Mouse (Mus musculus) kidney, postnatal 36 days (tissue): ENCODE measurements around the gene Fgf14.
A peak's percentile ranks its signal among the peaks of the same experiment; 100 is the strongest.
"Not testable (repeated sequence)": the region's sequence is repeated elsewhere in the genome, so short reads cannot be mapped to it uniquely, and the experiment has no call there.

Experiments
- DNase-seq, 2 experiments: peaks; one replicate each; pipeline ENCODE4 v3.0.0; 2021 to 2022; ENCODE audit warnings: mixed read lengths in 2 of 2

The Fgf14 gene

DNA sequence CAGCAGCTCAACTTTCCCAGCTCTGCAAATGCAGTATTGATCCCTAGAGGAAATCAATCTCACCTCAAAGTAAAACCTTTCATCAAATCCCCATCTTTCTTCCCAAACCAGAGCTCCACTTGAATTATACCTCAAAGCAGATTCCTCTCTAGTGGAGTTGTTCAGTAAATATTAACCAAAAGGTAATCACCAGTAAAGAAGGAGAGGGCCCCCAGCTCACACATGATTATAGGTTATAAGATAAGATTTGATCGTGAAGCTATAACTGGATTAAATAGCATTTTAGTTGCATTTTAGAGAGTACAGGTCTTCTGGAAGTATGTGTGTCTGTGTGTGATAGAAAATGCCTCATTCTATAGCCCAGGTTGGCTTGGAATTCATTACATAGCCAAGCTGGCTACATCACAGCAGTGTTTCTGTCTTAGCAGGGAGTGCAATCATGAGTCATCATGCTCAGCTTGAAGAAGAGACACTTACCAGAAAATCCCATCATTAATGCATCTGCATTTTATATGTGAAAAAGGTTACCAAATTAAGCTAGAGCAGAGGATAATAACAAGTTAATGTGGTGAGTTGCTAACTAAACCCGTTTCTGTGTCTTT, 202.8 kb downstream of the Fgf14 start:
- DNase-seq: no peak

DNA sequence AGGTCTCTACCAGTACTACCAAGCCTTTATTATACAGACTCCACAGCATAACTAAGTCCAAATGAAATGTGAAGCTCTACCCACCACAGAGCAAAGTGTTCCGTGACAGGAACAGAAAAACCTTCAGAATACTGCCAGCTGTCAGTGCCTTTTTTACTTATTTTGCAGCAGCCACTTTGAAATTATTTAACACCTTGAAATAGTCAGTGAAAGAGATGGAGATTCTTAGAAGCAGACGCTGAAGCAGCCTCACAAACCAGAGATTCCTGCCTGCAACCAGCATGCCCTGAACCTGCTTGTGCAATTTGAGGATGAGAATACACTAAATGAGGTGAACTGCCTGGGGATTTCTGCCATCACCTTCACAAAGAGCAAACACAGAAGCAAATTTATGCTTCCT, 206.0 kb downstream of the Fgf14 start:
- no peak for DNase-seq

DNA sequence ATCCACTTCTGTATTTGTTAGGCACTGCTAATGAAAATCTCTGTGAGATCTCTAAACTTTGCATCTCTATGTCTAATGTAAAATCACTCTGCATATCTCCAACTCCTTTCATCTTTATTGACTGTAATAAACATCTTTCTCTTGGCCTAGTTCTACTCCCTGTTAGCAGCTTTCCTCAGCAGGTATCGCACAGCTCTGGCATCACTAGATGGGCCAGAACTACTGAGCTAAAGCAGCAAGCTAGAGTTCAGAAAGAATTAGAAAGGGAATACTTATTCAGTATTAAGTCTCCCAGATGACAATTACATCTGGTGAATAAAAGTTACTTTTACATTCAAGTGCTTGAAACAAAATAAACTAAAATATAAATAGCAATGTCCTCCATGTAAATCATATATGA, 221.8 kb downstream of the Fgf14 start:
- DNase-seq: no peak

DNA sequence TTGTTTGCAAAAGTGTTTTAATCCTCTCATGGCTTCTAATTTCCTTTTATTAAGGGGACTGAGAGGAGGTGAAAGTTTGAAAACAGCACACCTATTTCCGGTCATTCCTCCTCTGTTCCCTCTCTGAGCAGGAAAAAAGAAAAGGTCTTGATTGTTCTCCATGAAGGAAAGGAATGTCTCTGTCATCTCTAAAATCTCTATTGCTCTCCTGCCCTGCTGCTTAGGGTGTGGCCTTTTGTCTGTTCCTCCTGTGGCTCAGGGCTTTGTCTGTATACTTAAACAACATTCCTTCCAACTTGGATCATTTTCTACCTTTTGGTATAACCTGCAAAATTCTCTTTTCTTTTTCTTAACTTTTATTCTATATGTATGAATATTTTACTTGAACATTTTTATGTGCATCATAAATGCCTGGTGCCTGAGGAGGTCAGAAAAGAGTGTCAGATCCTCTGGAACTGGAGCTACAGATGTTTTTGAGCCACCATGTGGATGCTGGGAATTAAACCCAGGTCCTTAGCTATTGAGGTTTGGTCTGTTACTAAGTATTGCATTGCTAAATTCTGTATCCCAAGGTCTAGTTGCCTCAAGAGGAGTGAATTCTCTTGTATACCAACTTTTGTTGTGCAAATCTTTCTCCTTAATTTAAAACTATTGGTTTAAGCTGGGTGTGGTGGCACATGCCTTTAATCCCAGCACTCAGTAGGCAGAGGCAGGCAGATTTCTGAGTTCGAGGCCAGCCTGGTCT, 230.7 kb downstream of the Fgf14 start:
- no peak for DNase-seq

DNA sequence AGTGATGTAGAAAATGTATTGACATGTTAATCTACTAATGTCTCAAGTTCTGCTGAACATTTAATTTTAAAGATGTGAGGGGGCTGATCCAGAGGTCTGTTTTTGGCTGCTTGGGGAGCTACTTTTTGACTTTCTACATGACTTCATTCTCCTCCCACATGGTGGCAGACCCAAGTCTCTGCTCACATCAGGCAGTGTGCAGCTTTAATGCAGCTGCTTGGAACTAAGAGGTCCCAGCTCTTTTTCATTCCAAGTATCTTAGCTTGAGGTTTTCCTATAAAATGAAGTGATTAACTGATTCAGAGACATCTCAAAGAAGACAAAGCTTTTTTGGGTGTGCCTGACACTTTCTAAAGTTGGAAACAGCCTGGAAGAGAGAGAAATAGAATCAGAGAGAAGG, 232.1 kb downstream of the Fgf14 start:
- no peak for DNase-seq

DNA sequence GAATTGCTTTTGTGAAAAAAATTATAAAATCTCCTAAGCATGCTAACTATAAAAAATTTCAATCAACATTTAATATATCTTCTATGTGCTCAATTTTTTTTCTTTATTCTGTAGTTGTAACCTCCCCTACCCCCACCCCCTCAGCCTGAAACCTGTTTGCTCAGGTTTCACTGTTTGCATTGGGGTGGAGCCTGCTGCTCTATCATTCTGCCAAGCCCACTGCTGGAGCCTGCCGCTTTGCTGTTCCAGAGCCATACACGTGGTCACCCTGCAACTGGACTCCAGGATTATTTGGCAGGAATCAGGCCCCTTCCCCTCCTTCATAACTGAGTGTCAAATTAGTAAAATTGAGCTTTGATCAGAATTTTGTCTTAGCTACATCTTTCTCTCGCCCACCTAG, 237.6 kb downstream of the Fgf14 start:
- DNase-seq: not testable (repeated sequence)

DNA sequence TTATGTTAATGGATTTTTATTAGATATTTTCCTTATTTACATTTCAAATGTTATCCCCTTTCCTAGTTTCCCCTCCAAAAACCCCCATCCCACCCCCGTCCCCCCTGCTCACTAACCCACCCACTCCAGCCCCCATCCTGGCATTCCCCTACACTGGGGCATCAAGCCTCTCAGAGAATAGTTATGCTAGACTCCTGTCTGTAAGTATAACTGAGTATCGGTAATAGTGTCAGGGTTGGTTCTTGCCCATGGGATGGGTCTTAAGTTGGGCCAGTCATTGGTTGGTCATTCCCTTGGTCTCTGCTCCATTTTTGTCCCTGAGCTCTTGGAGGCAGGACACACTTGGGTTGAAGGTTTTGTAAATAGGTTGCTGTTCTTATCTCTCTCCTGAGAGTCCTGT, 265.0 kb downstream of the Fgf14 start:
- no peak for DNase-seq

DNA sequence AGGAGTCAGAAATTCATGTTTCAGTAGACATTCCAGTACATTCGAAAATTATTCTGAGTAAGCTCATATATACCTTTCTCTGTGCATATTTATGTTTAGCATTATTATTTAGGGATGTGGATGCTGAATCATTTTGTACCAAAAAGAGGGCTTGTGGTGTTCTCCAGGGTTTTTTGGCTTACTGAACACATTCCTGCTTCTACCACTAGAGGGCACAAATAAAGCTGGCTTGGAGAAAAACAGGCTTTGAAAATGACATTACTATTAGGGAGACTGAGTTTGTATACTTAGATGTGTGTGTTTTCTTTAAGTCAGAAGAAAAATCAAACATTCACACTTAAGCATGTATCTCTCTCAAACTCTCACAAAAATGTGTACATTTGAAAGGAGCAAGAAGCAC, 266.0 kb downstream of the Fgf14 start:
- DNase-seq: no peak

DNA sequence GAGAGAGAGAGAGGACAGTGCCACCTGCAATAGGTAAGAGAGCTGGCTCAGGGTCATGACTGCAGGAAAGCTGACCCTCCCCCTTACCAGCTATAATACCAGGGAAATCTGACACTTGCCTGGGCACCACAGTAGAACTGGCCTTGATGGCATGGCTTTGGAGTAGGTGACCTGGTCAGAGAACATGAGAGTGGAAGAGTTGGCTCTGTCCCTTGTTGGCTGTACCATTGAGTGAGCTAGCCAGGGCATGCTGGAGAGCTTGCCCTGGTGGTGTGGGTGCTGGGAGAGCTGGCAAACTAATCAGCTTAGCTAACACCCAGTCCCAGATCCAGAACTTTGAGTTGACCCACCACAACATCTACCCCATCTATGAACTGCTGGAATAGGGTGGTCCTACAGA, 348.5 kb downstream of the Fgf14 start:
- DNase-seq: no peak

DNA sequence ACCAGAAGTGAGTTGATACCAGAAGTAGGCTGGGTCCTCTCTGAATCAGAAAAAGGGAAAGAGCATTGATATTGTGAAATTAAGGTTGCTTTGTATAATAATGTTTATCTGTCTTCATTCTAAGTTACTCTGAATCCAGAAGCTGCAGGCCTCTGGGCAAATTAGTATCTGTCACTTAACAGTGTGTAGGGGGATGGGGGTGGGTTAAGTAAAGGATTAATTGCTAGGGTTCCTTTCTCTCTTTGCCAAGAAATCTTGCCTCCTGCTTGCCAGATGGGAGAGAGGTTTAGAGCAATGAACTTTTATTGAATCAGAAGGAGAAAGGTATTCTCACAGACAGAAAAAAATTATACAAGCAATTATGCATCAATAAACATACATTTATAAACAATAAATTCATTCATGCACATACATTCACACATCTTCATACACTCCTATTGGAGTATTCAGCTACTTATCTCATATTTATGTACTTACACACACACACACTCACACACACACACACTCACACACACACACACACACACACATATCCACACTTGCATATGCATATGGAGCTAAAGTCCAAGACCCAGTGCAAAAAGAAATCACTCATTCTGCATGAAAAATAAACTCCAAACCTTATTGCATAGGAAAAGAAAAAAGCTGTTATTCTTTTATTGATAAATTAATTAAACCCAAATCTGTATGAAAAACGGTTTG, 357.8 kb downstream of the Fgf14 start:
- DNase-seq: no peak

DNA sequence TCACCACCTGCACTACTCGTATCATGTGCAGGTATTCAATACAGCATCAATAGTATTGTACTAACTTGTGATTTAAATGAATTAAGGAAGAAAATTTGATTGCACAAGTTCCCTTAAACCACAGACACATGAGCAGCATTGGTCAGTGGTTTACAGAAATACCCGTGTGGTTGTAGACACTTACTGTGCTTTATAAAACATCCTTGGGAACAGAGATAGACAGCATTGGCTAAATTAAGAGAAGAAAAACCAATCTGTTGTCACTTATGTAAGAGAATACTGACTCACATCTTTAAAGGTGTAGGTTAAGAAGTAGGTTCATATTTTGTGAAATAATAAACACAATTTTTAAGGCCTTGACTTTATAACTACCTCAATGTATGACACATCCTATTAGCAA, 361.4 kb downstream of the Fgf14 start:
- no peak for DNase-seq

DNA sequence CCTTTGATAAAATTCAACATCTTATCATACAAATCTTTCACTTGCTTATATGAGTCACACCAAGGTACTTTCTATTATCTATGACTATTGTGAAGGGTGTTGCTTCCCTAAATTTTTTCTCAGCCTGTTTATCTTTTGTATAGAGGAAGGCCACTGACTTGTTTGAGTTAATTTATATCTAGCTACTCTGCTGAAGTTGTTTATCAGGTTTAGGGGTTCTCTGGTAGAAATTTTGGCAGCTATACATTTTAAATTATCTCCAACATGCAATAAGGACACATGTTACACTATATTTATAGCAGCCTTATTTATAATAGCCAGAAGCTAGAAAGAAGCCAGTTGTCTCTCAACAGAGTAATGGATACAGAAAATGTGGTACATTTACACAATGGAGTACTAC, 389.9 kb downstream of the Fgf14 start:
- DNase-seq: no peak

DNA sequence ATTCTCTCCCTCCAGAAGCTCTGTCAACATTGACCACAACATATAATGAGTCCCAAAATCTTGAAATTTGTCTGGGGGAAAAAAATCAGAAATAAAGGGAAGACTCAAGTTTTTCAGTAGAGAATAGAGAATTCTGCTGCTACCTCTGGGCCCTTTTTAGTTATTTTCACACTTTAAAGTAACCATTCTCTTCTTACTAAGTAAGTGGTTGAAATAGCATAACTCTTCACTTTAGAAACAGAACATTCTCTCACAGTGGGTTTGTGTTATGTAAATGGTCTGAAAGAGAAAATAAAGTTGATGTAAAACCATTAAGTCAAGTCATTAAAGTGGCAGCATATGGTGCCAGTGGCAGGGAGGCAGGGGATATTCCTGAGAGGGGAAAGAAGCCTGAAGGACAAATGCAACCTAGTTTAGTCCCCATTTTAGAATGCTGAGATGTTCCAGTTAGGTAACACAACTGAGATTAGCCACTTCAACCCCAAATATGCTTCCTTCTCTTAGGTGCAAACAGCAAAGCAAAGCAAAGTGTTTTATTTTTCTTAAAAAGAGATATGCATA, 398.5 kb downstream of the Fgf14 start:
- no peak for DNase-seq

DNA sequence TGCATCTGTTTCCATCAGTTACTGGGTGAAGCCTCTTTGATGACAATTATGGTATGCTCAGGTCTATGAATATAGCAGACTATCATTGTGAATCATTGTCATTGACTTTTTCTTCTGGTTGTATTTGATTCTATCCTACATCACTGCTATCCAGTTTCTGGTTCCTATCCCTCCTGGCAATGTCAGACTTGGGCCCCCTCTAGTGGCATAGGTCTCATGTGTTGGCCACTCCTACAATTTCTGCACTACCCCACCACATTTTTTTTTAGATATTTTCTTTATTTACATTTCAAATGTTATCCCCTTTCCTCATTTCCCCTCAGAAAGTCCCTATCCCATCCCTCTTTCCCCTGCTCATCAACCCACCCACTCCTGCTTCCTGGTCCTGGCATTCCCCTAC, 409.9 kb downstream of the Fgf14 start:
- DNase-seq: peak in 1 of 2 experiments; percentile 4

DNA sequence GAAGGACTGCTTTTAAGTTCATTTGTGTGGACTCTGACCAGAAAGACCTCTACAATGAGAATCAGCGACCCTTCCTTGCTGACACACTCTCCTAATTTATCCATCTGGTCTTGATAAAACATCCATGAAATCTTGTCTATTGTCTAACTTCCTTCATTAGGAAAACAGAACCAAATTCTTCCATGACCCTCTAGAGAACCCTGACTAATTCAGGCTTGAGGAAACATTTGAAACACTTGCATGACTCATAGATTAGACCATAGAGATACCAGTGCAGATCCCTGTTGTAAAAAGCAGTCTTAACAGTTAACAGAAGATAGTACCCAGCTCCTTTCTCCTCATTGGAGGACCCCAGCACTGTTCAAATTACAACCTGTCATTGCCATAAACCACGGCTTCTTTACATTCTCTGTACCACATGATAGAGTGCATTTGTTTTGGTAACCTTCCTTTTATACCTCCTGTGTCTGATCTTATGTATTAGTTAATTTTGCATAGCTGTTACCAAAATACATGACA, 412.3 kb downstream of the Fgf14 start:
- DNase-seq: no peak

DNA sequence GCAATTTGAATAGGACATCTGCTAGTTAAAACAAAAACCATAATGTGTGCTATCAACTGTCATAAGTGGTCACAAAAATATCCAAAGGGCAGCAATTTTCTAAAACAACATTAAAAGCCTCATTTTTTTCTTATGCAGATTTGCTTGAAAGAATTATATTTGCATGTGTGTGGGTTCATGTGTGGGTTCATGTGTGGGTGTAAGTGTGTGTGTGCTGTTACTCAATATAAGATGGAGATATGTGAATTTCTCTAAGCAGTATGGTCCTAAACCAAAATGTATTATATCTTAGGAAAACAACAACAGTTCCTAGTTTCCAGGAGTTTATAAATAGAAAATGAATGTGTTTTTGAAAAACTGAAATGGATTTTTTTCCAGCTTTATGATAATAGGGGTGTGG, 413.7 kb downstream of the Fgf14 start:
- no peak for DNase-seq

DNA sequence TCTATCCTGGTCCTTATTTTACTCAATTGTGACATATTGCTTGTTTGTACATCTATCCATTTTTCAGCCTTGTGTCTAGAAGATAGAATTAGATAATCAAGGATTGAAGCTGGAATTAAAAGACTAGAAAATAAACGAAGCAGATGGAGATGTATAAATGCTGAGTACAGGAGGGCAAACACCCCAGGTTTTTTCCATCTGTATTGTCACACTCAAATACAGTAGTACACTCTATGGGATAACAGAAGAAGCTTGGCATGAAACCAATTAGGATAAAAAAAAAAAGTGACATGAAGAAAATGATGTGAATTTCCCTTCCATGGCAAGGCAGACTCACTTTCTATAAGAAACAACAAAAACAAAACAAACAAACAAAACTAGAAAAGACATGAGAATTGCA, 429.4 kb downstream of the Fgf14 start:
- DNase-seq: no peak

DNA sequence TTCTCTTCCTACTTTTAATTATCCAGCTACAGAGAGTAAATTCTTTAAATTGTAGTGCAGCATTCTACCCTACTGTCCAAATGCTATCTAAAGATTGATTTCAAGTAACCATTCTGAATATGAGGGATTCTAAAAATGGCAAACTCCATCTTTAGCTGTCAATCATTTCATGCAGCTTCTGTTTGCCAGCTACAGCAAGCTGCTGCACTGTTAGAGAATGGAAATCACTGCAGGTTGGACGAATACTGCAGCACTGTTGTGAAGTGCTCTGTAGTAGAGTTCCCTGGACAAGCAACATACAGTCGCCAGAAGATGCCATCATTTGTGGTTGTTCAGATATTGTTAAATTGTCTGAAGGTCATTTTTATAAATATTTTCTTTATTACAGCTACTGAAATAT, 453.5 kb downstream of the Fgf14 start:
- no peak for DNase-seq

DNA sequence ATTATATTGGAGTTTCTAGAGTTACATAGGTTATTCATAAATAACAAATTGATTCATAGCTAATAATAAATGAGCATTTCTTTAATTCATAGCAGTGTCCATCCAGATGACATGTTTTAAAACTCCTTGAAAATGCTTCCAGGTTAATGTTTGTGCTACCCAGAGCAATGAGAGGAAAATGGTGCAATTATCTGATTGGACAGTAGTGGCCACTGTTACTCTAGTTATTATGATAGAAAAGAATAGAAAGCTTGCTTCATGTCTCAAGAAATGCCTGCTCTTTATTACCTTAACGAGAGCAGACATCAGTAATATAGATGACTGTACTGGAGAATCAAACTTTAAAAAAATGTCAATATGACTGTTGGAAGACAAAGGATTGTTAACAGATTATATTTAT, 454.5 kb downstream of the Fgf14 start:
- DNase-seq: peak; percentile 2 to 17

DNA sequence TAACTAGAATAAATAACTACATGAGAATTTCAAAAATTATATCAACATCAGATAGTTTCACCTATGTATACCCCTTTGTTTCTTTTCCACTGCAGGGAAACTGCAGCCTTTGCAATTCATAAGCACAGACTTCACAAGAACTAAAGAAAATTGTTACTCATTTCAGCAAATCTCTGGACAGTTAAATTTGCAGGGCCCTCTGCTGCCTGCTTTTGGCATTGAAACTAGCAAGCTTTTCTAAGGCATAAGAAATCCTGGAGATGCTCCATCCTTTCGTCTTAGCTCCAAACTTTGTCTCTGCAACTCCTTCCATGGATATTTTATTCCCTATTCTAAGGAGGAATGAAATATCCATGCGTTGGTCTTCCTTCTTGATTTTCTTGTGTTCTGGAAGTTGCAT, 455.9 kb downstream of the Fgf14 start:
- peak in 1 of 2 experiments; percentile 2 for DNase-seq

DNA sequence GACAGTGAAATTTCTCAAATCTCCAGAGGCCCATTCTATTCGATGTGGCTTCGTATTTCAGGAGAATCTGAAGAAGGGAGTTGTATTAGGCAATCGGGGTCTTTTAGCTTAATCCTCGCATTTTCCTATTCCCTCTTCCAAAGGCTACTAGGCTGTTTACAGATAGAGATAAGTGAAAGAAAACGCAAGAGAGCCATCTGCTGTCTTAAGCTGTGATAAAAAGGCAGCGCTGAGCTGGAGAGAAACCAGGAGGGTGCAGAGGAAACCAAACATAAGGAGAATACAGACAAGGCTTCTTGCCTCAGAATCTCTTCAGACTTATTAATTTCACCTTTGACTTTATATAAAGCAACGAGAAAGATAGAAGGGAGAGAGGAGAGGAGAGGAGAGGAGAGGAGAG, 481.1 kb downstream of the Fgf14 start:
- no peak for DNase-seq

DNA sequence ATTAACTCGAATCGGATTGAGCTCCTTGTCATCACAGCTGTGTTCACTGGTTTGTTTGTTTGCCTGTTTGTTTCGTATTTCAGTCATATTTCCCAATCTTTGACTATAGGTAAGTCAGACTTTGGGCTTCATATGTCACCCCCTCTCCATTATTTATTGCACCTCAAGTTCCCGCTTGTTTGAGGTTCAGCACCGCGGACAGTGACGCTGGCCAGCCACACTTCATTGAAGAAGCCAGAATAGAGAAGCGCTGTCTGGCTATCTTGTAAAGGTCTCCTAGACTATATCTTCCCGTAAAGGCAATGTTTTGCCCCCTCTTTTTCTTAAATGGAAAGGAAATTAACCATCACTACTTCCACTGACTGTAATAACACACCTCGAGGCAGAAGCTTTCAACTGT, 481.6 kb downstream of the Fgf14 start:
- peak in 1 of 2 experiments; percentile 4 for DNase-seq

DNA sequence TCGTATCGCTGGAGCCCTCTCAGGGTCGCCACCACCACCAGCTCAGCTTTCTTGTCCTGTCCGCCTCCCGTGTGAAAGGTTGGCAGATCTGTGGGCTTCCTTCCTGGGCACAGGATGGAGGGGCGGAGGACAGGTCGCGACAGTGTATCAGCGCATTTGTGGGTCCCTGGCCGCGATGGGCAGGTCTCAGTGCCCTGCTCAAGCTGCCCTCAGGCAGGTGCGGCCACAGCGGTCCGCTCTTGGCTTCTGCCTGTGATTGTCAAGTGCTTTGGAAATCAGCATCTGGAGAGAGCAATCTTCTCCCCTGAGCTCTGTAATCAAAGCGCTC, 484.1 kb downstream of the Fgf14 start:
- DNase-seq: no peak
